Mouse (Mus musculus) stomach, postnatal 0 days (tissue): Measurements from ENCODE around the gene Car5a.

Source experiments
- CTCF ChIP-seq: IDR thresholded peaks from 2 replicates; pipeline ENCODE4 v1.5.1; 2016; ENCODE audit warnings: antibody characterized with exemption, low read depth, mild to moderate bottlenecking, moderate library complexity
- EP300 ChIP-seq: optimal IDR thresholded peaks from 2 replicates; pipeline ENCODE3; 2016; ENCODE audit warnings: antibody characterized with exemption

GRCm38 (mm10) chr8:121877212-121877611 lies 67.5 kb downstream of the Car5a start:
- TF ChIP-seq EP300 (no peak), CTCF (no peak)
